Mouse (Mus musculus): ENCODE results near the gene Mrgpra6.

The Mrgpra6 gene

DNA sequence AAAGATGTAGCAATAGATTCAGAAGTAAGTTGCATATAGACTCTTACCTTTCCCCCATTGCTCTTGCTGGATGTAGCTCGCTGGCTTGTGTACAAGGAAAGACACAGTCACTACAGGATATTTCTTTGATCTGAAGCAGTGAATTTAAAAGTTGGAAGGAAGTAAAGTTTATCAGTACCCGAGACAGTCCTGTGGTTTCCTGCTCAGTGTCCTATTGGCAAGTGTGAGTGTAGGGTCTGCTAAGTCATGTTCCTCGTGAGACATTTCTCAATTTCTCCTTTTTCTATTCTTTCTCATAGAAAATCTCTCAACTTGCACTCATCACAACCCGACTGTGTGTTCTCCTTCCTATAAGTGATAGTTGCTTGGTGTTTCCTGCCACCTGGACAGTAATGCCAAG, at the start of gene Mrgpra6:
Gene Mrgpra6 (minus strand): TSS at position 91 of the 400 bp plus-strand sequence.
- DNase-seq (ENCODE audit: low spot score) = no peak

DNA sequence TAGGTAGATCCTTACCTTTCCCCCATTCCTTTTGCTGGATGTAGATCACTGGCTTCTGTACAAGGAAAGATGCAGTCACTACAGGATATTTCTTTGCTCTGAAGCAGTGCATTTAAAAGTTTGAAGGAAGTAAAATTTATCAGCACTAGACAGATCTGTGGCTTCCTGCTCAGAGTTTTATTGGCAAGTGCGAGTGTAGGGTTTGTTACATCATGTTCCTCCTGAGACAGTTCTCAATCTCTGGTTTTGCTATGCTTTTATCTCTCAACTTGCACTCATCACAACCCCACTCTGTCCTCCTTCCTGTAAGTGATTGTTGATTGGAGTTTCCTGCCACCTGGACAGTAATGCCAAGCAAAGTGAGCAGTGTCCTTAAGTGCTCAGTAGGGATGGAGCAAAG, 48.0 kb upstream of the Mrgpra6 start, which contains the start of gene Mrgpra9:
Gene Mrgpra9 (minus strand): TSS at position 79 of the 400 bp plus-strand sequence.
- no peak for DNase-seq (ENCODE audit: low spot score)

DNA sequence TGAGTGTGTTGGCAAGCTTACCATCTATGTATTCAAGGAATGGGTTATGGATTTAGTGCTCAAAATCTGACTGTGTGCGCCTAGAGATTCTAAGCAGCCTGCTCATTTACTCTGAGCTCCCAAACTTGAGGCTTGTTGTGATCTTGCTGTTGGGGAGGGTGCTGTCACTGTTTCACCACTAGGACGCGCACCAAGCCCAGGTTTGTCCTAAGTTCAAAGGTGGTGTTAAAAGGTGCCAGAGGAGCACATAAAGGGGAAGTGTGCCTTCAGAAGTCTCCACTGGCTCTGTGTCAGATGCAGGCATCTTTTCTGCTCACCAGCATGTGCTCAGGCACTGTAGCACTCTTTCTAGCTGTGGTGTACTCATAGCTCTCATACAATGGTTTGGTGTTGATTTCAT, 39.9 kb upstream of the Mrgpra6 start:
- no peak for DNase-seq (ENCODE audit: low spot score)

DNA sequence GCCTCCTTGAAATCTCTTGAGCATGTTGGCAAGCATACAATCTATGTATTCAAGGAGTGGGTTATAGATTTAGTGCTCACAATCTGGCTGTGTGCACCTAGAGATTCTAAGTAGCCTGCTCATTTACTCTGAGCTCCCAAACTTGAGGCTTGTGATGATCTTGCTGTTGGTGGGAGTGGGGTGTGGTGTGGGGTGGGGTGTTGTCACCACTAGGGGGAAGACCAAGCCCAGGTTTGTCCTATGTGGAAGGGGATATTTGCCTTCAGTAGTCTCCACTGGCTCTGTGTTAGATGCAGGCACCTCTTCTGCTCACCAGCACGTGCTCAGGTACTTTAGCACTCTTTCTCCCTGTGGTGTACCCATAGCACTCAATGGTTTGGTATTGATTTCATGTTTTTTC, 9.4 kb downstream of the Mrgpra6 start:
- DNase-seq (ENCODE audit: low spot score) = no peak

DNA sequence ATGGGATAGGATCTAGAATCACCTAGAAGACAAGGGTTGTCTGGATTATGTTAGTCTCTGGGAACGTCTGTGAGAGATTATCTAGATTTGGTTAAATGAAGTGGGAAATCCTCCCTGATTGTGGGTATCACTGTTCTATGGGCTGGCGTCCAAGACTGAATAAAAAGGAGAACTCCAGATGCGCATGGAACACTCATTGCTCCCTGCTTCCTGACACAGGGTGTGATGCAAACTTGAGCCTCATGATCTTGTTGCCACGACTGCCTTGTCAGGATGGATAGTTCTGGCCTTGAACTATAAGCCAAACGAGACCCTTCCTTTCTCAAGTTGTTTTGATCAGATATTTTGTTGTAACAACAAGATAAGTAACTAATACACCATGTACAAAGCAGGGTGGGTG, 33.9 kb downstream of the Mrgpra6 start:
- DNase-seq (ENCODE audit: low spot score) = no peak

DNA sequence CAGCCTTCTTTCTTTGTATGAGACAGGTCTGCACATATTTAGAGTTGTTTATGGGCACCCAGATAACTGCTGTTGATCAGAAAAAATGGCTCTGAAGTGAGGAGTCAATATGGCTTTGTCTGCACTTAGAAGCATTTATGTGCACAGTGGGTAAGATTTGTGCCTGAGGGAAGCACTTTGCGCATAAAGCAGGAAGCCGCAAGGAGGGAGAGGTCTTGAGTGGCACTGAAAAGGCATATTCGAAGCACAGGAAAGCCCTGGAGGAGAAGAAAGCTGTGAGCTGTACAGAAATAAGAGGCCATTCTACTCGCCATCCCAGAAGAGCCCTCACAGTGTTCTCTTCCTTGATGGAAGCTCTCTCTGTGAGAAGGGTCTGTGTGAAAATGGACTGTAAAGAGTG, 39.7 kb downstream of the Mrgpra6 start:
- DNase-seq (ENCODE audit: low spot score) = no peak

DNA sequence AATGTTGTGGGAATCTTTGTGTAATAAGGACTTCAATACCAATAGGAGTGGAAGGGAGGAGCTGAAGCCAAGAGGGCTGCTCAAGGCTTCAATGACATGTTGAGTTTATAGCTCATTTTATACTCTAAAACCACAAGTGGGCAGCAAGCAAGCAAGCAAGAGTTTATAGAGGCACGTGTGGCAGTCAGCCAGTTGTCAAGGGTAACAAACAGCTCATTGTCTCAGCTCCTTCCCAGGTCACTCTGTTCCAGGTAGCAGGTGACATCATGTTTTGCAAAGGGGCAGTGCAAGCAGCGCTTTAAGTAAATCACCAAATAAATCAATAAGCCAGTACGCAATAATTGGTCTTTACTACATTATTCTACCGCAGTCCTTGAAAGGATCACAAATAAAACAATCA, 41.5 kb downstream of the Mrgpra6 start:
- no peak for DNase-seq (ENCODE audit: low spot score)

DNA sequence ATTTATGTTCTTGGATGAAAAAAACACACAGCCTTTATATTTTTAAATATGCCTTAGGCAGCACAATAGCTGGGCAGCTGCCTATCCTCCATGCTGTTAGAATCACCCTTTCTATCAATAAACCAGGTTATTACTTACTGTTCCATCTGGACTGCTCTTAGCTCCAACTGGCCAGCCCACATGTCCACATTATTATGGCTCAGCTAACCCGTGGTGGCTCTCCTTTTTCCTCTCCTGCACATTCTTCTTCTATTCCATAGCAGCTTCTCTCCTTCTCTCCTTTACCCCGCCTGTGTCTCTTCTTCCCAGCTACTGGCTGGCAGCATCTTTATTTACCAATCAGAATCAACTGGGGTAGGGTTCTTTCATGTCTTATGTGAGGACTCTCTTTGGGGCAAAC, 46.3 kb downstream of the Mrgpra6 start:
- no peak for DNase-seq (ENCODE audit: low spot score)

DNA sequence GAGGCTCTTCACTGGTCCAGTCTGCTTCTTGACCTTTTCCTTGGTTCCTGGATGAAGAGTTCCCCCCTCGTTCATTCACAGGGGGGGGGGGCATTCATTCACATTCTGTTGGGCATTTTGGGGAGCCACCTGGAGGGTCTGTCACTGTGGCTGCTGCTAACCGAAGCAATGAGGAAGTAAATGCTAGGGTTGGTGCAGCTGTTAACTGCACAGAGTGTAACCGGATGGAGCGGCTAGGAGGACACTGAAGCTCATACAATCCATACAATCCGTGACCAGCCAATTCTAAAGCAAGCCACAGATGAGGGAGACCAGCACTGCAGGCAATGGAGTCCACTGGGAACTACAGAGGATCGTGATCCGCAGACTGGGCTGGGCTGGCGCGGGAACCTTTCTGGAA, 47.0 kb downstream of the Mrgpra6 start:
- DNase-seq (ENCODE audit: low spot score) = no peak

DNA sequence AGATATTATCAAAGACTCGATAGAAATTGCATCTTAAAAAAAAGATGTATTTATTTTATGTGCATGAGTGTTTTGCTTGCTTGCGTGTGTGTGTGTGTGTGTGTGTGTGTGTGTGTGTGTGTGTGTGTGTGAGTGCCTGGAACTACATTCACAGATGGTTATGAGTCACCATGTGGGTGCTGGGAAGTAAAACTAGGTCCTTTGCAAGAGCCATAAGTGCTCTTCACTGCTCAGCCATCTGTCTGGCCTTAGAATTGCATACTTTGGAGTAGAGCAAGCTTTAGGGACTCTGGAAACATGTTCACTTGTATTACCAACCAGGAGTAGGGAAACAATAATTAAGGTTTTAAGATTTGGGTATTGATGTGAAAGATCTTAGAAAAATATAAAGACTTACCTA, 48.9 kb downstream of the Mrgpra6 start:
- DNase-seq (ENCODE audit: low spot score) = no peak

DNA sequence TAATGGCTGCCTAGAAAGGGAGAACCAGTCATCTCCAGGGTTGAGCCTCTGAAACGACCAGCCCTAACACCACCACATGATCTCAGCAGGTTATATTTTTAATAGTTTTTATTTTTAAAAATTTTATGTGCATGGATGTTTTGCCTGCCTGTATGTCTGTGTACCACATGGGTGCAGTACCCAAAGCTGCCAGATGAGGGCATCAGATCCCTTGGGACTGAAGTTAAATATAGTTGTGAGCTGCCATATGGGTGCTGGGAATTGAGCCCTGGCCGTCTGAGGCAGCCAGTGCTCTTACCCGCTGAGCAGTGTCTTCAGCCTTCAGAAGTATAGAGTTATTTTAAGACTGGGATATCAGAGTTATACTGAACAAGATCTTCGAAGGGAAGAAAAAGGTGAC, 49.3 kb downstream of the Mrgpra6 start:
- no peak for DNase-seq (ENCODE audit: low spot score)

DNA sequence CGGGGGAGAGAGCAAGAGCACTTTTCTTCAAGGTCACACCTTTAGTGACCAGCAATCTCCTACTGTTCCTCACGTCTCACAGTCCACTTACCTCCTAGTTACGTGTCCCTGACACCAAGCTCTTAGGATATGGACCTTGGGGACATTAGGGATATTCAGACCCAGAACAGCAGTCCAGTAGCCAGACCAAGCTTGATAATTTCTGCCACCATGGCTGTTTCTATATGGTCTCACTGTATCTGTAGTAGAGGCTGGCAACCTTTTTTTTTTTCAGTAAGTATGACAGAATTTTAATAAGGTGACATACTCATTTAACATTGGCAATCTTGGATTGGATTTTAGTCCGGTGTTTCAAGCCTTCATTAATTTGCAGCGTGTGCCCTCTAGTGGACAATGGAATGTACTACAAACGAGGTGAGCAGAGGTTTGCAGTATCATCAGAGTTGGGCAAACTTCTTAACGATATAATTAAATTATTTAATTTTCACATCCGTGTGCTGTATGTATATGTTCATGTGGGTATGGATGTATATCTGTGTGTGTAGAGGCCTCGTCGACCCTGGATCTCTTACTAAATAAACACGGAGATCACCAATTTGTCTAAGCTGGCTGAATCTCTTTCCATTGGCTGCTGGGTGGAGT, 54.2 kb downstream of the Mrgpra6 start:
- no peak for DNase-seq (ENCODE audit: low spot score)

DNA sequence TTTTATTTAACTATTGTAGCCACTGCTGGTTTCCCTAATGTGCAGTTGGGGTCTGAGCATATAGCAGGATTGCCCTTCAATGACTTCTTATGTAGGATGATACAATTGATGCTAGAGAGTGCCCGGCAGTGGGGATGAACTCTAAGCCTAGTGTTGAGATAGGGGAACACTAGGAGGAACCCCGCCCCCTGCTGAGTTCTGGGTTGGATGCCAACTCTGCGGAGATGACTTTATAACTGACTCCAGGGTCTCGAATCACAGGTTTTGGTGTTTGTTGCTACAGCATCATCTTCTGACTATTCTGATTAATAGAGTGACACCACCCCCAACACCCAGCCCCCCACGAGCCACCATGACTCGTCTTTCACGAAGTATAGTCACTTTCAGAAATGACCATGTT, 56.4 kb downstream of the Mrgpra6 start:
- DNase-seq (ENCODE audit: low spot score) = no peak

DNA sequence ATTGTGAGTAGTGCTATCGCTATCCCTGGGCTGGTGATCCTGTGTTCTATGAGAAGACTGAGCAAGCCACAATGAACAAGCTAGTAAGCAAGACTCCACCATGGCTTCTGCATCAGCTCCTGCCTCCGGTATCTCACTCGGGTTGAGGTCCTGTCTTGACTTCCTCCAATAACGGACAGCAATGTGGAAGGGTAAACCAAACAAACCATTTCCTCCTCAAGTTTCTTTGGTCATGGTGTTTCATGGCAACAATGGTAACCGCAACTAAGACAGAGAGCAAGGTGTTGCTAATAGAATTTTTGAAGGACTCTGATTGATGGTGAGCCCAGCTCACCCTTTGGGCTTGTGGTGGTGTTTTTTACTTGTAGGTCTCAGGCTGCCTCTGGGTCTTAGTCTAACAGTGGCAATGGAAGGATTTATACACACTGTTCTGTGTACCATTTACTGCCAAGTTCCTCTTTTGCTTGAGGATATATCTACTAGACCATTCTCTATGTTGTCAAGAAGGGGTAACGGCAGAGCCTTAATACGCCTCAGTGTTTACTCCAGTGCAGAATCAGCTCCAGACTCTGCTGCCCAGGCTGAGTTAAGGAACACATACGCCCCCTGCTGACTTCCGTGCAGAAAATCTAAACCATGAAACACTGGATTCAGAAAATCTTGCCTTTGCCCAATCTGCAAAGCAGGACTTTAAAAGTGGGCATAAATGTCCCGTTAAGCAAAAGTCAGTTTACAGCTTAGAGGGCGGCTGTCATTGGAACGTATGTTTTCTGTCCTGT, 58.5 kb downstream of the Mrgpra6 start:
- no peak for DNase-seq (ENCODE audit: low spot score)

DNA sequence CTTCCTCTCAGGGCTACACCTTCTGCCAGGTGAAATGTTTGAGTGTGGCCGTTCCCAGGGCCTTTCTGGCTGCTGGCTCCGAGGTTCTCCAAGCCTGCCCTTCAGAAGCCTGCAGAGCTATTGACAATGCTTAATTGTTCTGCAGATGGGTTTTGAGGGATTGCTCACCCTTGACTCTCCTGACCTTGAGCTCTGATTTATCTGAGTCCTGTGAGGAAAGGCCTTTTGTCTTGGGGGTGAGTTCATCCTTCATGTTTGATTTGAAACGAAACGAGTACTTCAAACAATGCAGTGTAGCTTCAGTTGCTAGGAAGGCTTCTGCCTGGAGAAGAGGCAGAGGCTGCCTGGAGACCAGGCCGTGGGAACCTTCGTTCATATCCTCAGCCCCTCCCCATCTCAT, 60.4 kb downstream of the Mrgpra6 start:
- no peak for DNase-seq (ENCODE audit: low spot score)

DNA sequence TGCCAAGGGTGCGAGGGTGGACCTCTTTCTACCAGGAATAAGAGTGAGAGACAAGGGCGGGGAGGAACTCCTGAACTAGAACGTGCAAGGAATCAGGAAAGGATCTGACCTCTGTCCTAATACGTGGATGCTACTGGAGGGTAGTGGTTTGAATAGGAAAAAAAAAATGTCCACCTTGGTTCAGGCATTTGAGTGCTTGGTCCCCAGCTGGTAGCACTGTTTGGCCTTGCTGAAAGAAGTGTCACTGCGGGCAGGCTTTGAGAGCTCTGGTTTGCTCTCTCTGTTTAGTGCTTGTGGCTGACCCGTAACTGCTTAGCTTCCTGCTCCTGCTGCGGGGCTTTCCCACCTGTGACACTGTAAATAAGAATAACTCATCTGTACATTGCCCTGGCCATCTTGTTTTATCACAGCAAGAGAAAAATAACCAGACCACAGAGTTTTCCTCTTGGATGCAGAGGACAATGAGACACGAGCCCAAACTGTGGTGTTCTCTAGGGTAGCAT, 64.8 kb downstream of the Mrgpra6 start:
- DNase-seq (ENCODE audit: low spot score) = no peak
